9 mouse cellular contexts compared by ENCODE assay signal in genomic region chr1:60868333-60869277, GRCm38 (mm10). TPM values are rescaled to one million over a fixed set of nuclear protein-coding genes. Genes with fewer than 3 reads are reported as not detected.
DNase-seq lines count a peak whose midpoint lies in the region; ATAC-seq and TF ChIP-seq lines count a peak whose summit lies in the region.
"Had no signal": no experiment of that assay in that cellular context is flagged by ENCODE, and none has a peak within 500 bp of the region (broad histone marks: within the 10 kb centered on the region; RNA-seq: fewer than 3 reads in every experiment).

No protein-coding gene starts in this region.

- no peaks in the 10 kb centered on the region for H3K9me3 ChIP-seq in neural tube, embryonic 11.5 days (ENCODE audit: control insufficient read depth, low read length)

- intact Hi-C loops in left cerebral cortex, postnatal 14 days (cut with DNase I) = loop anchor here (5.0 to 10.0 kb wide), 2 partner anchors 84 to 394 kb away; no protein-coding TSS in a partner anchor
- intact Hi-C loops in heart, postnatal 14 days (cut with DNase I) = loop anchor here (5.0 to 10.0 kb wide), 2 partner anchors 526 to 564 kb away; partner anchors contain the start of gene Cyp20a1

- H3K4me1 ChIP-seq in cortical plate, adult 2 months (ENCODE audit: control insufficient read depth, insufficient read depth, low read length) = no peaks in the 10 kb centered on the region
- H3K4me1 ChIP-seq in neural tube, embryonic 11.5 days (ENCODE audit: control insufficient read depth, insufficient read depth, low read length) = no peaks in the 10 kb centered on the region

- H3K27me3 ChIP-seq in neural tube, embryonic 11.5 days (ENCODE audit: control insufficient read depth, insufficient read depth, low read length) = no peaks in the 10 kb centered on the region
- H3K27me3 ChIP-seq: limb, embryonic 13.5 days had no signal

- TF ChIP-seq CTCF in cortical plate, adult 2 months (IDR thresholded peaks at IDR 0.05; ENCODE audit: extremely low read depth, insufficient read depth, low read length) = peak; percentile 68

- TF ChIP-seq POLR2A in cortical plate, adult 2 months (IDR thresholded peaks at IDR 0.05; ENCODE audit: extremely low read depth, insufficient read depth, low read length) = no peak

- peak; percentile 72 for DNase-seq in left cerebral cortex, postnatal 14 days (ENCODE audit: low spot score in 2 of 2)
- DNase-seq in left cerebral cortex, adult 8-10 months (ENCODE audit: low spot score in 2 of 2) = no peak
- DNase-seq in MN1 (ENCODE audit: low spot score) = peak; percentile 63
- DNase-seq in heart, postnatal 14 days = peak; percentile 59 to 72
- peak; percentile 54 for DNase-seq in layer of hippocampus, adult 9-11 months
- DNase-seq in neural tube, embryonic 11.5 days (ENCODE audit: low spot score) = peak; percentile 56
- peak; percentile 58 to 63 for DNase-seq in thymus, postnatal 36 days

- H3K27ac ChIP-seq in cortical plate, adult 2 months (ENCODE audit: insufficient read depth, low read length) = no peak overlapping the region
- H3K27ac ChIP-seq in neural tube, embryonic 11.5 days (ENCODE audit: low read depth, low read length) = no peak overlapping the region
- H3K27ac ChIP-seq: limb, embryonic 13.5 days had no signal

- ATAC-seq in neural tube, embryonic 11.5 days (ENCODE audit: insufficient read depth, low FRiP score, low TSS enrichment) = peak; percentile 27; the same call in 1 of the 2 replicates

- 63% methylated on average over 17 of the region's 17 CpGs for WGBS in neural tube, embryonic 11.5 days

- H3K4me2 ChIP-seq in neural tube, embryonic 11.5 days (ENCODE audit: low read depth) = no peak overlapping the region
- H3K4me2 ChIP-seq: limb, embryonic 13.5 days had no signal

- no peak overlapping the region for H3K4me3 ChIP-seq in cortical plate, adult 2 months (ENCODE audit: insufficient read depth, low read length)
- no peak overlapping the region for H3K4me3 ChIP-seq in neural tube, embryonic 11.5 days (ENCODE audit: low read depth, low read length)
- H3K4me3 ChIP-seq: limb, embryonic 13.5 days had no signal

- no peak overlapping the region for H3K9ac ChIP-seq in neural tube, embryonic 11.5 days (ENCODE audit: low read length)
- H3K9ac ChIP-seq: limb, embryonic 13.5 days had no signal

- no peaks in the 10 kb centered on the region for H3K36me3 ChIP-seq in neural tube, embryonic 11.5 days (ENCODE audit: control insufficient read depth, insufficient read depth, low read length)
- H3K36me3 ChIP-seq: limb, embryonic 13.5 days had no signal

RNA-seq across cellular contexts. Expression of gene Ctla4, which starts 18.2 kb away (rescaled TPM):
- total RNA-seq in left cerebral cortex, postnatal 14 days (2021) = not detected
- not detected for total RNA-seq in left cerebral cortex, adult 8-10 months (2022)
- polyA plus RNA-seq in cortical plate, adult 2 months (2012; rRNA removed) = 0.13 and 0.21 TPM in 2 replicates
- under 1 TPM; 0.22 to 0.54 TPM for total RNA-seq in heart, postnatal 14 days (2021)
- polyA plus RNA-seq in neural tube, embryonic 11.5 days (2014; fragmentation: Nextera tagmentation; extraction: Ambion mirVana) = not detected in 2 replicates

Comparison
In these comparisons a context has a peak if more than half of its experiments do, and no peak if none do; other contexts are left out.
1. DNase-seq: peak in left cerebral cortex, postnatal 14 days (2 of 2), MN1 (single experiment), heart, postnatal 14 days (2 of 2), layer of hippocampus, adult 9-11 months (single experiment), neural tube, embryonic 11.5 days (single experiment) and thymus, postnatal 36 days (2 of 2); none in left cerebral cortex, adult 8-10 months (0 of 2).